Mouse (Mus musculus) lung, adult 10 weeks (tissue): Measurements from ENCODE around the gene Neurod4. TPM values are rescaled to one million over a fixed set of nuclear protein-coding genes. Genes with fewer than 3 reads are reported as not detected.

ENCODE experiments used
- polyA plus RNA-seq: library from polyadenylated mRNA; stranded (reverse); fragments of 350-450 nt; fragmentation: Illumina TruSeq; extraction: RNeasy Lipid Tissue Mini Kit (QIAGEN cat#74804); gene quantifications from one replicate; pipeline ENCODE4 v1.2.3, GENCODE M21; 2014; ENCODE audit warnings: low read depth, low replicate concordance; ENCODE audit not compliant: insufficient read depth

The Neurod4 gene
- polyA plus RNA-seq: not detected

DNA sequence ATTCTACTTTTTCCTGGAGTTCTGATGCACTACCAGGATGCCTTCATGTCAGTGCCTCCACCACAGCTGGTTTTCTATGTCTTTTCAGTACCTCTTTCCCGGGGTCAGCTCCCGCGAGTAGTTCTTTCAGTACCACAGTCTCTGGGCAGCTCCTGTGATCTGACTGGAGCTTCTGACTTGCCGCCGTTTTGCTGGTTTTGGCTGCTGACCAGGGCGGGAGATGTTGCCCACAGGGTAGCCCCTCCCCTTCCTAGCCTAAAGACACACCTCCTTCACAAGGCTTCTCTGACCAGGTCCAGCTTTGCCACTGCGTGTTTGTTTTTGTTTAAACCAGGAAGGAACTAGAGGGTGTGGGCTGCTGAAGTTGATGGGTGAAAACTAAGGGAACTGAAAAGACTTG lies at the start of gene Neurod4:
Gene Neurod4, minus strand, starts transcription at position 175 of the 400 bp plus-strand sequence.

GRCm38 (mm10) chr10:130322637-130323036 lies 42.6 kb upstream of the Neurod4 start, which contains the start of gene Tespa1:
Gene Tespa1, plus strand, starts transcription at chr10:130322870.

Other genes starting within 250 kb of the Neurod4 start
- not detected for gene Olfr821, start 249.9 kb downstream of the Neurod4 start, polyA plus RNA-seq
- gene Olfr822, start 209.0 kb downstream of the Neurod4 start, polyA plus RNA-seq: not detected
- not detected for gene Olfr823, start 164.9 kb downstream of the Neurod4 start, polyA plus RNA-seq
- not detected for gene Olfr824, start 150.2 kb downstream of the Neurod4 start, polyA plus RNA-seq
- gene Olfr825, start 113.5 kb downstream of the Neurod4 start, polyA plus RNA-seq: not detected
- gene Olfr826, start 96.1 kb downstream of the Neurod4 start, polyA plus RNA-seq: not detected
- not detected for gene Olfr827, start 65.8 kb downstream of the Neurod4 start, polyA plus RNA-seq
- 1.8 TPM for gene Tespa1, start 42.6 kb upstream of the Neurod4 start, polyA plus RNA-seq
- not detected for gene Vmn2r84, start 114.1 kb upstream of the Neurod4 start, polyA plus RNA-seq
- gene Vmn2r85, start 149.5 kb upstream of the Neurod4 start, polyA plus RNA-seq: not detected
- not detected for gene Vmn2r86, start 175.8 kb upstream of the Neurod4 start, polyA plus RNA-seq
- gene Vmn2r87, start 217.2 kb upstream of the Neurod4 start, polyA plus RNA-seq: not detected